Mouse (Mus musculus): ENCODE data around the gene Atrnl1.

The Atrnl1 gene

GRCm38 (mm10) chr19:57926164-57926860, 315.5 kb downstream of the Atrnl1 start:
- DNase-seq (ENCODE audit: low spot score) = no peak

GRCm38 (mm10) chr19:57926941-57927471, 316.2 kb downstream of the Atrnl1 start:
- no peak for DNase-seq (ENCODE audit: low spot score)

GRCm38 (mm10) chr19:57927566-57928523, 317.0 kb downstream of the Atrnl1 start:
- no peak for DNase-seq (ENCODE audit: low spot score)

- DNase-seq (ENCODE audit: low spot score) = no peak
Observed at GRCm38 (mm10) chr19:57931626-57932025, 320.8 kb downstream of the Atrnl1 start.

- DNase-seq (ENCODE audit: low spot score) = no peak
Observed at GRCm38 (mm10) chr19:57936865-57937264, 326.0 kb downstream of the Atrnl1 start.

GRCm38 (mm10) chr19:57939166-57939565, 328.3 kb downstream of the Atrnl1 start:
- no peak for DNase-seq (ENCODE audit: low spot score)

GRCm38 (mm10) chr19:57941529-57941928, 330.7 kb downstream of the Atrnl1 start:
- DNase-seq (ENCODE audit: low spot score) = no peak

GRCm38 (mm10) chr19:57942281-57942680, 331.4 kb downstream of the Atrnl1 start:
- no peak for DNase-seq (ENCODE audit: low spot score)

- no peak for DNase-seq (ENCODE audit: low spot score)
Observed at GRCm38 (mm10) chr19:57943308-57943707, 332.5 kb downstream of the Atrnl1 start.

- no peak for DNase-seq (ENCODE audit: low spot score)
Observed at GRCm38 (mm10) chr19:57944680-57945079, 333.8 kb downstream of the Atrnl1 start.

GRCm38 (mm10) chr19:57945626-57946250, 334.9 kb downstream of the Atrnl1 start:
- DNase-seq (ENCODE audit: low spot score) = no peak

- no peak for DNase-seq (ENCODE audit: low spot score)
Observed at GRCm38 (mm10) chr19:57948489-57948888, 337.7 kb downstream of the Atrnl1 start.

- no peak for DNase-seq (ENCODE audit: low spot score)
Observed at GRCm38 (mm10) chr19:57949260-57949917, 338.6 kb downstream of the Atrnl1 start.

- DNase-seq (ENCODE audit: low spot score) = no peak
Observed at GRCm38 (mm10) chr19:57954131-57954530, 343.3 kb downstream of the Atrnl1 start.

- no peak for DNase-seq (ENCODE audit: low spot score)
Observed at GRCm38 (mm10) chr19:57956459-57956858, 345.6 kb downstream of the Atrnl1 start.

- DNase-seq (ENCODE audit: low spot score) = no peak
Observed at GRCm38 (mm10) chr19:57957363-57957762, 346.5 kb downstream of the Atrnl1 start.

GRCm38 (mm10) chr19:57958154-57958553, 347.3 kb downstream of the Atrnl1 start:
- DNase-seq (ENCODE audit: low spot score) = no peak

GRCm38 (mm10) chr19:57958726-57959125, 347.9 kb downstream of the Atrnl1 start:
- peak; percentile 12 for DNase-seq (ENCODE audit: low spot score)

GRCm38 (mm10) chr19:57961321-57961720, 350.5 kb downstream of the Atrnl1 start:
- DNase-seq (ENCODE audit: low spot score) = no peak

- DNase-seq (ENCODE audit: low spot score) = no peak
Observed at GRCm38 (mm10) chr19:57961738-57962640, 351.2 kb downstream of the Atrnl1 start.

GRCm38 (mm10) chr19:57963874-57964273, 353.0 kb downstream of the Atrnl1 start:
- DNase-seq (ENCODE audit: low spot score) = no peak
